Comparison of ENCODE assay signal across 8 mouse cellular contexts in genomic region chr8:3515771-3516417, GRCm38 (mm10). TPM values are rescaled to one million over a fixed set of nuclear protein-coding genes. Genes with fewer than 3 reads are reported as not detected.
A peak's percentile ranks its signal among the peaks of the same experiment; 100 is the strongest.
DNase-seq lines count a peak whose midpoint lies in the region; ATAC-seq and TF ChIP-seq lines count a peak whose summit lies in the region.

No protein-coding gene starts in this region.

- no peak for TF ChIP-seq CTCF in cerebellum, adult 2 months (IDR thresholded peaks at IDR 0.05; ENCODE audit: borderline replicate concordance, insufficient read depth, low read depth, low read length)

- under 1% methylated on average over 25 of the region's 25 CpGs for WGBS in cerebellum, adult 2 months
- WGBS in forebrain, embryonic 12.5 days, result under 1% methylated on average over 25 of the region's 25 CpGs
- under 1% methylated on average over 25 of the region's 25 CpGs for WGBS in hindbrain, embryonic 12.5 days

- DNase-seq in cerebellum, adult 2 months, result peak in 1 of 2 experiments; percentile 53
- no peak for DNase-seq in cerebellum, adult 11 months
- peak; percentile 35 for DNase-seq in adrenal gland, postnatal 25 days
- peak; percentile 60 to 71 for DNase-seq in layer of hippocampus, postnatal 14 days (ENCODE audit: low spot score in 2 of 2)
- peak; percentile 73 for DNase-seq in lung, postnatal 10 days
- peak; percentile 66 for DNase-seq in right cerebral cortex, adult 18-20 months

- no peak for TF ChIP-seq POLR2A in cerebellum, adult 2 months (IDR thresholded peaks at IDR 0.05; ENCODE audit: borderline replicate concordance, insufficient read depth, low read length)

- ATAC-seq in forebrain, embryonic 12.5 days (ENCODE audit: low FRiP score), result peak; percentile 40
- ATAC-seq in hindbrain, embryonic 12.5 days (ENCODE audit: low FRiP score), result peak; percentile 57

- peaks cover 6% of the 10 kb centered on the region; the same call in 1 of the 2 replicates for H3K4me1 ChIP-seq in cerebellum, adult 2 months (ENCODE audit: control insufficient read depth, insufficient read depth, low read length)
- H3K4me1 ChIP-seq in forebrain, embryonic 12.5 days, result peaks cover 6% of the 10 kb centered on the region
- peaks cover 5% of the 10 kb centered on the region for H3K4me1 ChIP-seq in hindbrain, embryonic 12.5 days

- H3K4me3 ChIP-seq in cerebellum, adult 2 months (replicated peaks; ENCODE audit: insufficient read depth, low read depth, low read length), result peak overlapping the region; percentile 88
- peak overlapping the region; percentile 50 for H3K4me3 ChIP-seq in forebrain, embryonic 12.5 days (replicated peaks)
- peak overlapping the region; percentile 52 for H3K4me3 ChIP-seq in hindbrain, embryonic 12.5 days

- H3K36me3 ChIP-seq in forebrain, embryonic 12.5 days (replicated peaks), result peaks cover 27% of the 10 kb centered on the region
- peaks cover 27% of the 10 kb centered on the region for H3K36me3 ChIP-seq in hindbrain, embryonic 12.5 days

- H3K4me2 ChIP-seq in forebrain, embryonic 12.5 days, result peak overlapping the region; percentile 96
- peak overlapping the region; percentile 94 for H3K4me2 ChIP-seq in hindbrain, embryonic 12.5 days (replicated peaks)

- H3K27me3 ChIP-seq in cerebellum, adult 2 months (ENCODE audit: control insufficient read depth, insufficient read depth, low read length), result no peaks in the 10 kb centered on the region
- H3K27me3 ChIP-seq in forebrain, embryonic 12.5 days, result no peaks in the 10 kb centered on the region
- H3K27me3 ChIP-seq in hindbrain, embryonic 12.5 days, result no peaks in the 10 kb centered on the region

- H3K9ac ChIP-seq in forebrain, embryonic 12.5 days, result peak overlapping the region; percentile 59
- H3K9ac ChIP-seq in hindbrain, embryonic 12.5 days, result peak overlapping the region; percentile 69

- H3K9me3 ChIP-seq in forebrain, embryonic 12.5 days, result no peaks in the 10 kb centered on the region
- H3K9me3 ChIP-seq in hindbrain, embryonic 12.5 days (replicated peaks), result no peaks in the 10 kb centered on the region

- H3K27ac ChIP-seq in cerebellum, adult 2 months (ENCODE audit: insufficient read depth, low read length), result peak overlapping the region; percentile 22
- H3K27ac ChIP-seq in forebrain, embryonic 12.5 days, result peak overlapping the region; percentile 57
- peak overlapping the region; percentile 69 for H3K27ac ChIP-seq in hindbrain, embryonic 12.5 days

RNA-seq across cellular contexts. Expression of gene Pnpla6, which starts 0.7 kb away (rescaled TPM):
- 80.0 and 83.9 TPM in 2 replicates for polyA plus RNA-seq in cerebellum, adult 2 months (2012; rRNA removed)
- 41.7 and 63.8 TPM in 2 replicates for total RNA-seq in adrenal gland, postnatal 25 days (2021)
- polyA plus RNA-seq in forebrain, embryonic 12.5 days (2016; fragmentation: Nextera tagmentation; extraction: Ambion mirVana), result 22.7 and 24.2 TPM in 2 replicates
- polyA plus RNA-seq in hindbrain, embryonic 12.5 days (2016; fragmentation: Nextera tagmentation; extraction: Ambion mirVana), result 32.6 and 38.9 TPM in 2 replicates
- 10 to 100 TPM; 64.8 to 71.0 TPM for total RNA-seq in layer of hippocampus, postnatal 14 days (2021)

RNA-seq across cellular contexts. Expression of gene Mcoln1, which starts 15.6 kb away (rescaled TPM):
- polyA plus RNA-seq in cerebellum, adult 2 months (2012; rRNA removed), result 295 and 322 TPM in 2 replicates
- 46.3 and 46.5 TPM in 2 replicates for total RNA-seq in adrenal gland, postnatal 25 days (2021)
- polyA plus RNA-seq in forebrain, embryonic 12.5 days (2016; fragmentation: Nextera tagmentation; extraction: Ambion mirVana), result 68.5 and 72.4 TPM in 2 replicates
- 79.5 and 83.2 TPM in 2 replicates for polyA plus RNA-seq in hindbrain, embryonic 12.5 days (2016; fragmentation: Nextera tagmentation; extraction: Ambion mirVana)
- total RNA-seq in layer of hippocampus, postnatal 14 days (2021), result 10 to 100 TPM; 63.3 to 77.4 TPM

RNA-seq across cellular contexts. Expression of gene Zfp358, which starts 23.0 kb away (rescaled TPM):
- 47.2 and 49.6 TPM in 2 replicates for polyA plus RNA-seq in cerebellum, adult 2 months (2012; rRNA removed)
- total RNA-seq in adrenal gland, postnatal 25 days (2021), result 18.2 and 24.3 TPM in 2 replicates
- 69.3 and 78.4 TPM in 2 replicates for polyA plus RNA-seq in forebrain, embryonic 12.5 days (2016; fragmentation: Nextera tagmentation; extraction: Ambion mirVana)
- polyA plus RNA-seq in hindbrain, embryonic 12.5 days (2016; fragmentation: Nextera tagmentation; extraction: Ambion mirVana), result 77.9 and 79.9 TPM in 2 replicates
- total RNA-seq in layer of hippocampus, postnatal 14 days (2021), result 10 to 100 TPM; 25.3 to 27.4 TPM

RNA-seq across cellular contexts. Expression of gene Tex45, which starts 45.2 kb away (rescaled TPM):
- polyA plus RNA-seq in cerebellum, adult 2 months (2012; rRNA removed), result 0.08 and 0.26 TPM in 2 replicates
- not detected in 2 replicates for total RNA-seq in adrenal gland, postnatal 25 days (2021)
- polyA plus RNA-seq in forebrain, embryonic 12.5 days (2016; fragmentation: Nextera tagmentation; extraction: Ambion mirVana), result not detected in 2 replicates
- polyA plus RNA-seq in hindbrain, embryonic 12.5 days (2016; fragmentation: Nextera tagmentation; extraction: Ambion mirVana), result not detected in 2 replicates
- total RNA-seq in layer of hippocampus, postnatal 14 days (2021), result under 1 TPM in 1 of 2 experiments, not detected in 1; 0.28 TPM

RNA-seq across cellular contexts. Expression of gene Pex11g, which starts 48.4 kb away (rescaled TPM):
- polyA plus RNA-seq in cerebellum, adult 2 months (2012; rRNA removed), result 1.2 and 1.5 TPM in 2 replicates
- 11.2 and 12.4 TPM in 2 replicates for total RNA-seq in adrenal gland, postnatal 25 days (2021)
- polyA plus RNA-seq in forebrain, embryonic 12.5 days (2016; fragmentation: Nextera tagmentation; extraction: Ambion mirVana), result 3.7 and 4.4 TPM in 2 replicates
- polyA plus RNA-seq in hindbrain, embryonic 12.5 days (2016; fragmentation: Nextera tagmentation; extraction: Ambion mirVana), result 3.7 and 4.3 TPM in 2 replicates
- total RNA-seq in layer of hippocampus, postnatal 14 days (2021), result 1 to 10 TPM in 1 of 2 experiments, under 1 TPM in 1; 0.91 to 1.8 TPM
